Mouse (Mus musculus): Measurements from ENCODE around the gene Tax1bp1. TPM values are rescaled to one million over a fixed set of nuclear protein-coding genes. Genes with fewer than 3 reads are reported as not detected.
"Not testable (repeated sequence)": the region's sequence is repeated elsewhere in the genome, so short reads cannot be mapped to it uniquely, and the experiment has no call there.

The Tax1bp1 gene
- total and polyA plus RNA-seq, 2 experiments from 2014 or later = 60.5 to 183 TPM

DNA sequence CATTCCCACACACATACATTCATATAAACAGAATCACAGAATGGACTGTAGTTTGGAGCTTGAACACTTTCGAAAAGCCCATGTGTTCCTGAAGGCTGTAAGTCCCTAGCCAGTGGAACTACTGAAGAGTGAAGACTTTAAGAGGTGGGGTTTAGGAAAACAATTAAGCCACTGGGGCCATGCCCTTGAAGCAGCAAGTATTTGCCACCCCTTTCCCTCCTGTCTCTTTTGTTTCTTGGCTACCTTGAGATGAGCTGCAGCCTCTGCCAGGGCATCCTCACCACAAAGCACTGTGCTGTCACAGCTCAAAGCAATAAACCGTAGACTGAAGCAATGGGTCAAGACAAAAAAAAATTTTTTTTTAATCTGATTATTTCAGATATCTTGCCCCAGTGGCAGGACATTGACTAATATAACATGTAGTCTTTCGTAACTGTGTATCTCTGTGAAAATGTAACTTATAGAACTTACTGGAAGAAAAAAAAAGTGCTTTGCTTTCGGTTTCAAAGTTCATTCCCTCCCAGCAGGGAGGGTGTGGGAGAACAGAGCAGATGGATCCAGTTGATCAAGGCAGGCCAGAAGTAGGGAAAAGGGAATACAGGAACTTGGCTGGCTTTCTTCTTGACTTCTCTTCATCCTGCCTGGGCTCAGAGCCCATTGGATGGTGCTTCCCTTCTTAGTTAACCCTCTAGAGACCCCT lies 38.2 kb upstream of the Tax1bp1 start:
- ATAC-seq = peak; percentile 51; the same call in 1 of the 2 replicates
- no peak for TF ChIP-seq CTCF (IDR thresholded peaks at IDR 0.05; ENCODE audit: low read depth)
- Histone ChIP-seq H3K4me1 (ENCODE audit: insufficient read depth, low read length) (0 out of 2 replicates have a peak, but pooled peaks cover 3% of the 10 kb centered on the region), H3K36me3 (ENCODE audit: insufficient read depth, low read length) (no peaks in the 10 kb centered on the region), H3K4me2 (ENCODE audit: low read depth, low read length) (no peak overlapping the region), H3K27me3 (ENCODE audit: insufficient read depth, low read length) (no peaks in the 10 kb centered on the region), H3K9me3 (ENCODE audit: low read length) (no peaks in the 10 kb centered on the region), H3K4me3 (ENCODE audit: low read length) (no peak overlapping the region), H3K9ac (replicated peaks; ENCODE audit: low read length) (no peak overlapping the region), H3K27ac (peak overlapping the region; percentile 52; the same call in 1 of the 2 replicates)
- DNase-seq (ENCODE audit: low spot score) = peak; percentile 51
- 62% methylated on average over 4 of the region's 4 CpGs for WGBS

GRCm38 (mm10) chr6:52677534-52677933 lies 36.0 kb upstream of the Tax1bp1 start:
- H3K9ac ChIP-seq (replicated peaks; ENCODE audit: low read length); H3K4me1 ChIP-seq (ENCODE audit: insufficient read depth, low read length); H3K36me3 ChIP-seq (ENCODE audit: insufficient read depth, low read length); H3K4me3 ChIP-seq (ENCODE audit: low read length); H3K27me3 ChIP-seq (ENCODE audit: insufficient read depth, low read length); H3K27ac ChIP-seq; DNase-seq (ENCODE audit: low spot score); H3K4me2 ChIP-seq (ENCODE audit: low read depth, low read length); H3K9me3 ChIP-seq (ENCODE audit: low read length); ATAC-seq: not testable (repeated sequence)
- 83% methylated on average over 4 of the region's 4 CpGs for WGBS

GRCm38 (mm10) chr6:52679565-52679964 lies 34.0 kb upstream of the Tax1bp1 start:
- WGBS = 82% methylated on average over 9 of the region's 9 CpGs
- no peak for TF ChIP-seq CTCF (IDR thresholded peaks at IDR 0.05; ENCODE audit: low read depth)
- DNase-seq (ENCODE audit: low spot score) = no peak

DNA sequence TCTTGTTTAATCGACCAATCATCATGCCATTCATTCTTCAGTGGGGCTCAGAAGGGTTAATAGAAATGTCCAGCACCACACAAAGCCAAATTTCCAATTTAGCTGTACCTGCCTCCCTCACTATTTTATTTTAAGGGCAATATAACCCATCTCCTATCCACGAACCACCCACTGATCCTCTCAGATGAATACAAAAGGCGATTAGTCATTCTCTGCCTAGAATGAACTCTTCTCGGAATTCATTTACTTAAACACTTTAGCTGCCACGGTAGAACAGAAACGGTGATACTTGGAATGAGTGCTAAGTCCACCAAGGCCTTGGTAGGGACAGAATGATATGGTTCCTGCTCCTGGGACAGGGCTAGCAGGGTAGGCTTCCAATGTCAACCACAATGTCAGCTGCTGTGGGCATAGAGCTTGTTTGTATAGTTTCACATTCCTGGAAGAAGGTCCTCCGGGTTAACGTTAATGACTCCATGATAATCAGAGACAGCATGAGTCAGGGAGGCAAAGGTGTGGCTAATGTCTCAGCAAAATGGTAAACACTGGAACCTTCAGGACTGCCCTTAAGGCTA lies 33.0 kb upstream of the Tax1bp1 start:
- H3K9ac ChIP-seq (replicated peaks; ENCODE audit: low read length) = no peak overlapping the region
- WGBS = 47% methylated on average over 8 of the region's 8 CpGs
- ATAC-seq (no peak), DNase-seq (ENCODE audit: low spot score) (no peak)
- no peak overlapping the region for H3K27ac ChIP-seq
- no peaks in the 10 kb centered on the region for H3K36me3 ChIP-seq (ENCODE audit: insufficient read depth, low read length)
- no peaks in the 10 kb centered on the region for H3K27me3 ChIP-seq (ENCODE audit: insufficient read depth, low read length)
- no peaks in the 10 kb centered on the region for H3K9me3 ChIP-seq (ENCODE audit: low read length)
- no peaks in the 10 kb centered on the region for H3K4me1 ChIP-seq (ENCODE audit: insufficient read depth, low read length)
- no peak overlapping the region for H3K4me2 ChIP-seq (ENCODE audit: low read depth, low read length)
- no peak for TF ChIP-seq CTCF (IDR thresholded peaks at IDR 0.05; ENCODE audit: low read depth)
- H3K4me3 ChIP-seq (ENCODE audit: low read length) = no peak overlapping the region

More at GRCm38 (mm10) chr6:52679565-52679964, 34.0 kb upstream of the Tax1bp1 start:
- H3K9ac ChIP-seq (replicated peaks; ENCODE audit: low read length) = no peak overlapping the region
- H3K27me3 ChIP-seq (ENCODE audit: insufficient read depth, low read length) = no peaks in the 10 kb centered on the region
- ATAC-seq = no peak
- no peak overlapping the region for H3K27ac ChIP-seq
- H3K4me3 ChIP-seq (ENCODE audit: low read length) = no peak overlapping the region
- H3K9me3 ChIP-seq (ENCODE audit: low read length) = no peaks in the 10 kb centered on the region
- no peaks in the 10 kb centered on the region for H3K36me3 ChIP-seq (ENCODE audit: insufficient read depth, low read length)
- no peaks in the 10 kb centered on the region for H3K4me1 ChIP-seq (ENCODE audit: insufficient read depth, low read length)
- no peak overlapping the region for H3K4me2 ChIP-seq (ENCODE audit: low read depth, low read length)

DNA sequence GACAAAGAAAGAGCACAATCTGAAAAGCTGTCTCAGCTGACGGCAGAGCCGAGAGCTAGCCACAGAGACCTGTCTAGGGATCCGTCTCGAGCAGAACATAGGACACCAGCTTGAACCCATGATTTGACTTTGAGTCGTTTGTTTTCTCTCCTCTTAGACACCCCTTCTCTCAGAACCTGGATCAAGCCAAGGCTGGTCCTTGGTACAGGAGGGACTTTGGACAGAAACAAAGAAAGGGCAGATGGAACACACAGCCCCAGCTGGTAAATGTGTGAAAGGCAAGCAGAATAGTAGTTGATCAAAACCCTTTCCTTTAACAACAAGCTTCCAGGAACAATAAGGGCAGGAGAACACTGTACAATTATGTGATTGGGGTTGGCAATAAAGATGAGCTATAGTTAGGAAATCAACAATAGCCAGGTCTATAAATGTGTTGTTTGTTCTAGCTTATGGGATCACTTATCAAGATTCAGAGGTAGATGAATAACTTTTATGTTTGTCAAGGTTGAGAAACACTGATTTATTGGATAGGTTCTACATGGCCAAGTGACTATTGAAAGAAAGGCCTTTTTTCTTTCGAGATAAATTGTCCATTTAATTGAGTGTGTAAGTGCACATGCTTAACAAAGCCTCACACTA lies 31.6 kb upstream of the Tax1bp1 start:
- Histone ChIP-seq H3K27me3 (ENCODE audit: insufficient read depth, low read length) (no peaks in the 10 kb centered on the region), H3K9me3 (ENCODE audit: low read length) (no peaks in the 10 kb centered on the region), H3K4me1 (ENCODE audit: insufficient read depth, low read length) (no peaks in the 10 kb centered on the region), H3K27ac (no peak overlapping the region), H3K4me2 (ENCODE audit: low read depth, low read length) (no peak overlapping the region), H3K36me3 (ENCODE audit: insufficient read depth, low read length) (no peaks in the 10 kb centered on the region), H3K4me3 (ENCODE audit: low read length) (no peak overlapping the region), H3K9ac (replicated peaks; ENCODE audit: low read length) (no peak overlapping the region)
- DNase-seq (ENCODE audit: low spot score) = no peak
- 73% methylated on average over 6 of the region's 6 CpGs for whole genome bisulfite sequencing
- TF ChIP-seq CTCF (IDR thresholded peaks at IDR 0.05; ENCODE audit: low read depth) = no peak
- no peak for ATAC-seq

GRCm38 (mm10) chr6:52682607-52683006 lies 30.9 kb upstream of the Tax1bp1 start:
- H3K27me3 ChIP-seq (ENCODE audit: insufficient read depth, low read length) = no peaks in the 10 kb centered on the region
- H3K9me3 ChIP-seq (ENCODE audit: low read length) = no peaks in the 10 kb centered on the region
- H3K36me3 ChIP-seq (ENCODE audit: insufficient read depth, low read length) = no peaks in the 10 kb centered on the region
- H3K4me1 ChIP-seq (ENCODE audit: insufficient read depth, low read length) = no peaks in the 10 kb centered on the region
- H3K4me2 ChIP-seq (ENCODE audit: low read depth, low read length) = no peak overlapping the region
- ATAC-seq (no peak), DNase-seq (ENCODE audit: low spot score) (no peak)
- no peak overlapping the region for H3K9ac ChIP-seq (replicated peaks; ENCODE audit: low read length)
- 92% methylated on average over 3 of the region's 3 CpGs for WGBS
- TF ChIP-seq CTCF (IDR thresholded peaks at IDR 0.05; ENCODE audit: low read depth) = no peak
- H3K4me3 ChIP-seq (ENCODE audit: low read length) = no peak overlapping the region
- H3K27ac ChIP-seq = no peak overlapping the region

Data from hindbrain, postnatal 0 days (tissue).